In genomic region chr2:103896814-103897213, GRCm38 (mm10) we compare ENCODE assay signal across 9 mouse cellular contexts.
DNase-seq lines count a peak whose midpoint lies in the region; ATAC-seq lines count a peak whose summit lies in the region.
"Had no signal": no experiment of that assay in that cellular context is flagged by ENCODE, and none has a peak within 500 bp of the region (broad histone marks: within the 10 kb centered on the region; RNA-seq: fewer than 3 reads in every experiment).

No protein-coding gene starts in this region.

- H3K36me3 ChIP-seq in liver, embryonic 16.5 days (ENCODE audit: control insufficient read depth, insufficient read depth): no peaks in the 10 kb centered on the region
- no peaks in the 10 kb centered on the region for H3K36me3 ChIP-seq in forebrain, embryonic 12.5 days (replicated peaks)
- H3K36me3 ChIP-seq: embryonic facial prominence, embryonic 13.5 days had no signal

- H3K4me1 ChIP-seq in liver, embryonic 16.5 days (ENCODE audit: control insufficient read depth, low read depth, low read length): peaks cover 83% of the 10 kb centered on the region
- peaks cover 20% of the 10 kb centered on the region; the same call in 1 of the 2 replicates for H3K4me1 ChIP-seq in forebrain, embryonic 12.5 days
- H3K4me1 ChIP-seq: embryonic facial prominence, embryonic 13.5 days had no signal

- H3K27me3 ChIP-seq in liver, embryonic 16.5 days (ENCODE audit: control insufficient read depth, insufficient read depth, low read depth, low read length): no peaks in the 10 kb centered on the region
- no peaks in the 10 kb centered on the region for H3K27me3 ChIP-seq in forebrain, embryonic 12.5 days
- H3K27me3 ChIP-seq: embryonic facial prominence, embryonic 13.5 days had no signal

- no peaks in the 10 kb centered on the region for H3K9me3 ChIP-seq in liver, embryonic 16.5 days (replicated peaks; ENCODE audit: control insufficient read depth, low read length)
- H3K9me3 ChIP-seq in forebrain, embryonic 12.5 days: no peaks in the 10 kb centered on the region
- H3K9me3 ChIP-seq: embryonic facial prominence, embryonic 13.5 days had no signal

- 13% methylated on average over 3 of the region's 3 CpGs for WGBS in liver, embryonic 16.5 days (ENCODE audit: insufficient replicate concordance)
- WGBS in forebrain, embryonic 12.5 days: 37% methylated on average over 3 of the region's 3 CpGs

- peak overlapping the region; percentile 70 for H3K9ac ChIP-seq in liver, embryonic 16.5 days (ENCODE audit: low read depth, low read length)
- no peak overlapping the region for H3K9ac ChIP-seq in forebrain, embryonic 12.5 days
- H3K9ac ChIP-seq: embryonic facial prominence, embryonic 13.5 days had no signal

- H3K27ac ChIP-seq in liver, embryonic 16.5 days (ENCODE audit: low read length): peak overlapping the region; percentile 99
- H3K27ac ChIP-seq in forebrain, embryonic 12.5 days: no peak overlapping the region
- H3K27ac ChIP-seq: embryonic facial prominence, embryonic 13.5 days had no signal

- DNase-seq in heart, adult 11 months: peak; percentile 91
- no peak for DNase-seq in heart, postnatal 36 days
- peak; percentile 50 for DNase-seq in 416B (ENCODE audit: low read depth)
- DNase-seq in layer of hippocampus, postnatal 10 days (ENCODE audit: low spot score in 2 of 2): no peak
- no peak for DNase-seq in layer of hippocampus, adult 11-12 months (ENCODE audit: low spot score)

- no peak overlapping the region for H3K4me3 ChIP-seq in liver, embryonic 16.5 days (ENCODE audit: low read depth, low read length)
- H3K4me3 ChIP-seq in forebrain, embryonic 12.5 days (replicated peaks): no peak overlapping the region
- H3K4me3 ChIP-seq: embryonic facial prominence, embryonic 13.5 days had no signal

- intact Hi-C loops in heart, postnatal 36 days (cut with DNase I): no loop called here

- peak; percentile 54 for ATAC-seq in erythroblast, adult 5-6 weeks (replicated peaks; ENCODE audit: low FRiP score, poor library complexity, severe bottlenecking)
- ATAC-seq in liver, embryonic 16.5 days (ENCODE audit: low read depth): peak; percentile 57
- ATAC-seq in forebrain, embryonic 12.5 days (ENCODE audit: low FRiP score): no peak

- peak overlapping the region; percentile 72 for H3K4me2 ChIP-seq in liver, embryonic 16.5 days (ENCODE audit: low read depth, low read length)
- H3K4me2 ChIP-seq in forebrain, embryonic 12.5 days: no peak overlapping the region
- H3K4me2 ChIP-seq: embryonic facial prominence, embryonic 13.5 days had no signal

Comparison
In these comparisons a context has a peak if more than half of its experiments do, and no peak if none do; other contexts are left out.
1. DNase-seq: peak in heart, adult 11 months (single experiment) and 416B (single experiment); none in heart, postnatal 36 days (0 of 2), layer of hippocampus, postnatal 10 days (0 of 2) and layer of hippocampus, adult 11-12 months (single experiment).